Mouse (Mus musculus): Measurements from ENCODE around the gene Atf5.

Atf5 gene

DNA sequence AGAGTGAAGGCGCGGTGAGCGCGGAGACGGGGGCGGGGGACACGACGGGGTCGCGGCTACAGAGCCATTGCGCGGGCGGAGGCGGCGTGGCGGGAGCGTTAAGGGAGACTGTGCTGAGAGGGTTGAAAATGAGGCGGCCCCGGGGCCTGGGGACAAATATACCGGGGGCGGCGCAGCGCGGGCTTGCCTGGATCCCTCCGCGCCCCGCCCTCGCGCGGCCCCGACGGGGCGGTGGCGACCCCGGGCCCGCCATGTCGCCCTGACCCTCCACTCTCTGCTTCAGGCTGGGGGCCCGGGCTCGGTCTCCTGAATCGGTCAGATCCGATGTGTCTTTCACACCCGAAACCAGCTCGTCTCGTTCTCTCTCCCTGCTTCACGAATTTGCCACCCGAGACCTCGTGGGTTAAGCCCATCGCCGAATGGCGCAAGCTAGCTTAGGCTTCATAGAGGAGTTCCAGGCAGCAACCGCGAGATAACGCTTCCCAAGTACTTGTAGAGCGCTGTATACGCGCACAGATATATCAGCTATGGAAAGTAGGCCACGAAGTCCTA lies at the start of gene Atf5:
Gene Atf5 (minus strand): TSS at position 189 of the 552 bp plus-strand sequence.
- DNase-seq (ENCODE audit: low read depth, low spot score): peak; percentile 77

DNA sequence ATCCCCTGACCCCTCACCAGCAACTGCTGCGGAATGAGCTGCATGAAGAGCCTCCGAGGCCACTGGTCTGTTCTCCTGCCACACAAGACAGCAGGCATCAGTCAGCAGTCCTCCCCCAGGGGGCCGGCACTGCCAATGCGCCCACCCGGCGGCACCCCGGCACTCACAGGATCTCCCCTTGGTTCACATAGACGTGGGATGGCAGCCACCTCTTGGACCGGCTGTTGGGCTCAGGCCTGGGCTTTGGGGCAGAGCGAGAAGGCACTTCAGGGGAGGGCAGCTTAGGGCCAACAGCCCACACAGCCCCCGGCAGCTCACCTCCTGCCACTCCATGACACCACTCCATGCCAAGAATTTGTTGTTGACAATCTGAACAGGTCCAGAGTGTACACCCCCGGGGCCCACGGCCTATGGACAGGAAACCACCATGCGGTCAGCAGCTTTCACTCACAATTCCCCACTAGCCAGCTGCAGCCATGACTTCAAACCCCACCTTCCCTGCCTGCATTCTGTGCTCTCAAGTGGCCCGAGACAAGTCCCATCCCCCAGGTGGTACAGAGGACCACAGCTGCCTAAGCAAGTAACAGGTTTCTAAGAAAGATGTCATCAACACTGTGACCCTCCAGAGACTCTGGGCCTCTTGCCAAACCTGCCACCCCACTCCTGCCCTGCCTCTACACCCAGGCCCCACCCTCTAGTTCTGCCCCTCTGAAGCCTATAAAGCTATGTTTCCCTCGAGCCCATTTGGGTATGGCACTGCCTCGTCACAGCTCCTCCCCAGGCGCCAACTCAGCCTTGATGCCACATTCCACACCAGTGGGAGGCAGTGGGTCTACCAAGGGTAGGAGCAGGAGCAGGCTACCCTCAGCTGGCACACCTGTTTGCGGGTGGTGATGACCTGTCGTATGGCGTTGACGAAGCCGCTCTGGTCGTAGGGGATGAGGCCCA lies 48.4 kb upstream of the Atf5 start:
- no peak for DNase-seq (ENCODE audit: low read depth, low spot score)

- DNase-seq (ENCODE audit: low read depth, low spot score): no peak
Observed at GRCm38 (mm10) chr7:44863982-44864494, 47.6 kb upstream of the Atf5 start.

DNA sequence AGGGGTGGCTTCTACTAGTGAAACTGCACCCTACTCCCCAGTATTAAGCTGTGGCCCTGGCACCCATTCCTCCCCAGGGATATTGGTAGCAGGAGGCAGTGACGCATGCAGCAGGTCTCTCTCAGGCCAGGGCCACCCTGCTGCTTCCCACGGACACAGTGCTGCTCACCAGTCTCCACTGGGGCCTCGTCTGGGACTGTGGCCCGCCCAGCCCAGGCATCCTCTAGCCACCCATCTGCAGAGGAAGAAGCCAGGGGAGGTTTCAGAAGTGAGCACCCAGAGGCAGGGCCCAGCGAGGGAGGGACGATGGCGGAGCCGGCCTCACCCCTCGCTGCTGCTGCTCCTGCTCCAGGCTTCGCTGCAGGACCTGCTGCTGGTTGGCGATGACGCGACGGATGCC lies 46.8 kb upstream of the Atf5 start:
- DNase-seq (ENCODE audit: low read depth, low spot score): no peak

DNA sequence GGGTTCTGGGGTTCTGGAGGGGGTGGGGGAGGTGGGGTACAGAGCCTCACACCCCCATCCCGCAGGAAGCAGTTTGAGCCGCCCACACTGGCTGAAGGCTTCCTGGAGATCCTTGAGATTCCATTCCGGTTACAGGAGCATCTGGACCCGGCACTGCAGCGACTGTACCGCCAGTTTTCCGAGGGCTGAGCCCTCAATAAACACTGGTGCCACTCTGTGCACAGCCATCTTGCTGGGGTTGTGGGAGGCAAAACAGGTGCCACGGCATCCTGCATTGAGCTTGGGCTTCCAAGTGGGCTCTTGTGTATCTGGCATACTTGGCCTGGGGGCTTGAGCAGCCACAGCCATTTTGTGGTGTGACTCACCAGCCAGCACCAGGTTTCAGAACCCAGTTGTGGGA lies 46.0 kb upstream of the Atf5 start:
- no peak for DNase-seq (ENCODE audit: low read depth, low spot score)

DNA sequence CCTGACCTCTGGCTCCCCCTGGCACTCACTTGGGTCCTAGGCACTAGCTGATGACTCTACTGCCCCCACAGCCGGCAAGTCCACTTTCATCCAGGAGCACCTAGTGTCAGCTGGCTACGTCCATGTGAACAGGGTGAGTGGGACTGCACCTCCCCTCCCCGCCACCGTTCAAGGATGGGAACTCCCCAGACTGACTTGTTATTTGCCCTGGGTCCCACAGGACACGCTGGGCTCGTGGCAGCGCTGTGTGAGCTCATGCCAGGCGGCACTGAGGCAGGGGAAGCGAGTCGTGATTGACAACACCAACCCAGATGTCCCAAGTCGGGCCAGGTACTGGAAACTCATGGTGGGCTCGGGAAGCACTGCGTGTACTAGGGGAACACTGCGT lies 45.0 kb upstream of the Atf5 start:
- DNase-seq (ENCODE audit: low read depth, low spot score): peak; percentile 39

- peak; percentile 80 for DNase-seq (ENCODE audit: low read depth, low spot score)
Observed at GRCm38 (mm10) chr7:44860576-44861428, 44.3 kb upstream of the Atf5 start.

- no peak for DNase-seq (ENCODE audit: low read depth, low spot score)
Observed at GRCm38 (mm10) chr7:44859896-44860295, 43.4 kb upstream of the Atf5 start.

DNA sequence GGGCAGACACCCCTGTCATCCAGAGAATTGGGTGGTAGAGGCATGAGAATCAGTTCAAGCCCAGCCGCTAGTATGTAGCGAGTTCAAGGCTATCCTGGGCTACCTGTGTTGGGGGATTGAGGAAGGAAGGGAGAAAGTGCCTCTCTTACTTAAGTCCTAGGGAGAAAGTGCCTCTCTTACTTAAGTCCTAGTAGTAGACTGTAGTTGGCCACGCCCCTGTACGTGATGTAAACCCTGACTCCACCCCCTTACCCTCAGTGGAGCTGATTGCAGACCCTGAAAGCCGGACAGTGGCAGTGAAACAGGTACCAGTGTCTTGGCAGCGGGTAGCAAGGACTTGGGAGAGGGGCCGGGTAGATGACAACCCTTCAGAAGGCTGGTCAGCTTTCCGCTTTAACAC lies 41.4 kb upstream of the Atf5 start:
- peak; percentile 77 for DNase-seq (ENCODE audit: low read depth, low spot score)

GRCm38 (mm10) chr7:44857042-44857552 lies 40.6 kb upstream of the Atf5 start, which contains the start of gene Pnkp:
Gene Pnkp, plus strand, starts transcription at chr7:44857139.
- DNase-seq (ENCODE audit: low read depth, low spot score): peak; percentile 96

GRCm38 (mm10) chr7:44856265-44856916 lies 39.9 kb upstream of the Atf5 start:
- DNase-seq (ENCODE audit: low read depth, low spot score): no peak

DNA sequence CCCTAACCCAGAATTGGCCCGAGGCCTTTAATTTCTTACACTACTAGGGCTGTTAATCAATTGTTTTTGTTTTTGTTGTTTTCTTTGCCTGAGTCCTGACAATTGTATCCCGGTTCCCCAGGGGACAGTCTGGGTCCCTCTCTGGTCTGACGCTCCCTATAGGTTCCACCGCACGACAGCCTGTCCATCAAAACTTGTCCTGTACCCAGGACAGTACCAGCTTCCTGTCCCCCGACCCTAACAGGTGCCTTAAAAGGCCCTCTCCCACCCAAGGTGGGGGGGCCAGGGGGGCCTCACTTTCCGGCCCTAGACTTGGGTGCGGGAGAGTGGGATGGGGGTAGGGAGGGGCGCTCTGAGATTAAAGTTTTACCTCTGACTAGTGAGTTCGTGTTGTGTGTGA lies 38.6 kb upstream of the Atf5 start:
- no peak for DNase-seq (ENCODE audit: low read depth, low spot score)

DNA sequence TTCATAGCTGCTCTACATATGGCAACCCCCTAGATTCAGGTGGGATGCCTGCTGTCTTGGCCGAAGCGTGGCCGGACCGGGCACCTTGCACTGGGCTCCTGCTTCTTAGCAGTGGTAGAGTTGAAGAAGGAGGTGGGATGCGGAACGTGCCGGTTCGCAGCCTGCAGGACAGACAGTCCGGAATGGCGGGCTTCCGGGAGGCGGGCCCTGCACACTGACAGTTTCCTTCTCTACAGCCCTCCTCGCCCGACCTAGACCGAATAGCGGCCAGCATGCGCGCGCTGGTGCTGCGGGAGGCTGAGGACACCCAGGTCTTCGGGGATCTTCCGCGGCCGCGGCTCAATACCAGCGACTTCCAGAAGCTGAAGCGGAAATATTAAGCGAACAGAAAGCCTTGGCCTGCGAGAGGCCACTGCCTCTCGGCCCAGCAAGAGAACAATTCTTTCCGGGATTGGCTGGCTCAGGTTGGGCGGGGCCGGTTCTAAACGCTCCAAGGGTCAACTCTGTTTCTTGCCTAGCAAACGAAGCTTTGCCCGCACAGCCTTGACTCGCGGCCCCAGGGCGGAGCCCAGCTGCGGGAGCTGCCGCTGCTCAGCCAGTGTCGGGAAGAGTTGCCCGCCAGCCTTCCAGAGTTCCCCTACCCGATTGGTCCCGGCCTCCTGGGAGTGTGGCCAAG lies 38.0 kb upstream of the Atf5 start:
- DNase-seq (ENCODE audit: low read depth, low spot score): peak; percentile 94

- no peak for DNase-seq (ENCODE audit: low read depth, low spot score)
Observed at GRCm38 (mm10) chr7:44853596-44854355, 37.3 kb upstream of the Atf5 start.

GRCm38 (mm10) chr7:44853065-44853464 lies 36.6 kb upstream of the Atf5 start:
- DNase-seq (ENCODE audit: low read depth, low spot score): no peak

DNA sequence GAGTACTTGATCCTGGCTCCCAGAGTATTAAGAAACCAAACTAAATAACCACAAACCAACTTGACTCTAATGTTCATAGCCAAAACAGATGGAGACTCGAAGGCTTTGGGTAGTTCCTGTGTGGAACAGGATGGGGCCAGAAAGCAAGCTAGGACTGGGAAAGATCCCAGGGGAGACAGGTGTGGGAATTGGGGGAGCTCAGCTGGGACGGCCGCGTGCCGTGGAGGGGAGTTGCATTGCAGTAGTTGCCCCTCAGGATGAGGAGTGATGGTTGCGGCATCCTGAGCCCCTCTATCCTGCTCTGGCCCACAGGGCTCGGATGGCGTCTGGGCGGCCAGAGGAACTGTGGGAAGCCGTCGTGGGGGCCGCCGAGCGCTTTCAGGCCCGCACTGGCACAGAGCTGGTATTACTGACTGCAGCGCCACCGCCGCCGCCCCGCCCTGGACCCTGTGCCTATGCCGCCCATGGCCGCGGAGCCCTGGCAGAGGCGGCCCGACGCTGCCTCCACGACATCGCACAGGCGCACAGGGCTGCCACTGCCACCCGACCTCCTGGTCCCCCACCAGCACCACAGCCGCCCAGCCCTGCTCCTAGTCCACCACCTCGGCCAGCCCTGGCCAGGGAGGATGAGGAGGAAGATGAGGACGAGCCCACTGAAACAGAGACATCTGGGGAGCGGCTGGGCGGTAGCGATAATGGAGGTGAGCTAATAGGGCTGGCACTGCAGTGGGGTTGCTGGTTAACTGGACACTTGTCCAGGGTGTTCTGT lies 36.0 kb upstream of the Atf5 start:
- no peak for DNase-seq (ENCODE audit: low read depth, low spot score)

- no peak for DNase-seq (ENCODE audit: low read depth, low spot score)
Observed at GRCm38 (mm10) chr7:44851625-44852234, 35.3 kb upstream of the Atf5 start.

DNA sequence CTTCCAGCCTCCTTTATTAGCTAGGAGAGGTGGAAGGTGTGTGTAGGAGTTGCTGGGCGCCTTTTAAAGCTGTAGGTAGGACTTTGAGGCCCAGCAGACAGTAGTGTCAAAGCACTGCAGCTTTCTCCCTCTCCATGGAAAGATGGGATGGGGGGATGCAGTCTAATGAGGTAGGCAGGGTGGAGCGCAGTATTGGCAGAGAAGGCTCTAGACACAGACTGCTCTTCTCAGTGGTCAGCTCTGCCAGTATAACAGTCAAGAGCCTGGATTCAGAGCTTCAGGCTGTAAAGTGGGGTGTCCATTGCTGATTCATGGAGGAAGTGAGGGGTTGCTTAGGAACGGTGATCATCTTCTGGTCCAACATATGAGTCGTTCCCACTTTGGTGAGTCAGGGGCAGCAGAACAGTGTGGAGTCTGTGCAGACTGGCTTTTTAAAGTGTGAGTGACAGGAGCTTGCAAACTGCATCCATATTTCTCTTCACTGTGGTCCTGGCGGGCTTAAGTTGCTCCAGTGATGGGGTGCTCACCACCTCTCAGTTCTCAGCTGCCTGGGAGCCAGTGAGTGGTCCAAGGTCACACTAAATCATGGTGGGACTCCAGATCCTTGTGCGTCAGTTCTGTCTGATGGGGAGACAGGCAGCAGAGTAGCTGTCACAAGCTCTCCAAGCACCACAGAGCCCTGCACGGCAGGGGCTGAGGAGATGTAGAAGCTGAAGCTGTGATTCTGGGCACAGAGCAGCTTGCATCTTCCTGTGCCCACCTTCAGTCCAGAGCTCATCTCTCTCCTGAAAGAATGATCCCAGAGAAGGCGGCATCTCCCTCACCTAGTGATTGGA lies 34.5 kb upstream of the Atf5 start:
- no peak for DNase-seq (ENCODE audit: low read depth, low spot score)

Data from ZHBTc4 (cell line).